Mouse (Mus musculus) Patski (cell line): ENCODE results near the gene E030030I06Rik. TPM values are rescaled to one million over a fixed set of nuclear protein-coding genes. Genes with fewer than 3 reads are reported as not detected.
"Not testable (repeated sequence)": the region's sequence is repeated elsewhere in the genome, so short reads cannot be mapped to it uniquely, and the experiment has no call there.

Experiments used
- ATAC-seq: fragments of 100-300 bp; one replicate; pipeline ENCODE4 v1.8.0; 2021
- CTCF ChIA-PET: fragments of 350-600 bp; sonication (Branson Sonifier 250); formaldehyde crosslinking; loops from one replicate; lab custom pipeline; 2022; ENCODE audit warnings: inconsistent platforms; lab: Charles Lee
- POLR2A ChIA-PET: fragments of 350-600 bp; sonication (Branson Sonifier 250); formaldehyde crosslinking; loops from one replicate; lab custom pipeline; 2022; ENCODE audit warnings: antibody characterized with exemption, inconsistent platforms; lab: Charles Lee
- DNase-seq: peaks from one replicate; pipeline ENCODE4 v3.0.0-alpha.2; 2011; ENCODE audit warnings: low read depth, low spot score
- H3K27me3 ChIP-seq: fragments of 371-371 bp; one replicate; pipeline ENCODE4 v1.5.1; 2021
- CTCF ChIP-seq: fragments of 100-300 bp; IDR thresholded peaks from one replicate; pipeline ENCODE4 v1.5.1; 2021
- in situ Hi-C: fragments of 300-500 bp; cut with MboI; formaldehyde crosslinking; loops from 3 replicates; pipeline ENCODE4 v1.11.1; 2018; ENCODE audit warnings: low pct_unique_long_range_greater_than_20kb, mixed read lengths
- polyA plus RNA-seq: library from polyadenylated mRNA; unstranded; gene quantifications from one replicate; pipeline ENCODE4 v1.2.3, GENCODE M21; 2021

The E030030I06Rik gene
- polyA plus RNA-seq: 9.3 TPM

- ATAC-seq (peak; percentile 64), DNase-seq (no peak)
- TF ChIP-seq CTCF: no peak
- H3K27me3 ChIP-seq: peaks cover 10% of the 10 kb centered on the region
- ChIA-PET CTCF (no interaction called here), POLR2A (interaction anchor here (0.6 kb wide), 1 partner anchor 91 kb away, joined by 3 read pairs; no protein-coding TSS in a partner anchor)
- in situ Hi-C loops: loop anchor here (10.0 kb wide), 1 partner anchor 74 kb away; no protein-coding TSS in a partner anchor
Observed at GRCm38 (mm10) chr10:22149073-22149690, at the start of gene E030030I06Rik. Gene E030030I06Rik, minus strand, starts transcription at chr10:22149270.

- in situ Hi-C loops: loop anchor here (25.0 kb wide), 1 partner anchor 171 kb away; the partner anchor contains the start of gene Raet1d
- not testable (repeated sequence) for ATAC-seq, DNase-seq
Observed at GRCm38 (mm10) chr10:22191035-22191434, 42.0 kb upstream of the E030030I06Rik start.

DNA sequence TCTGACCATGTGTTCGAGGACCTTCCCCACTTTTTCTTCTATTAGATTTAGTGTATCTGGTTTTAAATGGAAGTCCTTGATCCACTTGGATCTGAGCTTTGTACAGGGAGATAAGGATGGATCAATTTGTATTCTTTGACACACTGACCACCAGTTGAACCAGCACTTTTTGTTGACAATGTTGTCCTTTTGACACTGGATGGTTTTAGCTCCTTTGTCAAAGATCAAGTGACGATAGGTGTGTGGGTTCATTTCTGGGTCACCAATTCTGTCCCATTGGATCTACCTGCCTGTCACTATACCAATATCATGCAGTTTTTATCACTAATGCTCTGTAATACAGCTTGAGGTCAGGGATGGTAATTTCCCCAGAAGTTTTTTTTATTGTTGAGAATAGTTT is 27.4 kb upstream of the E030030I06Rik start:
- in situ Hi-C loops: loop anchor here (25.0 kb wide), 1 partner anchor 186 kb away; the partner anchor contains the start of gene Raet1d
- CTCF ChIA-PET, ATAC-seq, H3K27me3 ChIP-seq, DNase-seq, POLR2A ChIA-PET: not testable (repeated sequence)

More at GRCm38 (mm10) chr10:22191035-22191434, 42.0 kb upstream of the E030030I06Rik start:
- POLR2A ChIA-PET, H3K27me3 ChIP-seq, CTCF ChIA-PET: not testable (repeated sequence)

GRCm38 (mm10) chr10:22174190-22174487 is 25.1 kb upstream of the E030030I06Rik start:
- CTCF ChIA-PET, POLR2A ChIA-PET, ATAC-seq, H3K27me3 ChIP-seq, DNase-seq: not testable (repeated sequence)
- in situ Hi-C loops: loop anchor here (25.0 kb wide), 1 partner anchor 787 kb away; the partner anchor contains the start of gene Aldh8a1

- POLR2A ChIA-PET, CTCF ChIA-PET, ATAC-seq, DNase-seq, H3K27me3 ChIP-seq: not testable (repeated sequence)
- in situ Hi-C loops: loop anchor here (25.0 kb wide), 1 partner anchor 786 kb away; the partner anchor contains the start of gene Aldh8a1
Observed at GRCm38 (mm10) chr10:22173335-22174189, 24.5 kb upstream of the E030030I06Rik start.

DNA sequence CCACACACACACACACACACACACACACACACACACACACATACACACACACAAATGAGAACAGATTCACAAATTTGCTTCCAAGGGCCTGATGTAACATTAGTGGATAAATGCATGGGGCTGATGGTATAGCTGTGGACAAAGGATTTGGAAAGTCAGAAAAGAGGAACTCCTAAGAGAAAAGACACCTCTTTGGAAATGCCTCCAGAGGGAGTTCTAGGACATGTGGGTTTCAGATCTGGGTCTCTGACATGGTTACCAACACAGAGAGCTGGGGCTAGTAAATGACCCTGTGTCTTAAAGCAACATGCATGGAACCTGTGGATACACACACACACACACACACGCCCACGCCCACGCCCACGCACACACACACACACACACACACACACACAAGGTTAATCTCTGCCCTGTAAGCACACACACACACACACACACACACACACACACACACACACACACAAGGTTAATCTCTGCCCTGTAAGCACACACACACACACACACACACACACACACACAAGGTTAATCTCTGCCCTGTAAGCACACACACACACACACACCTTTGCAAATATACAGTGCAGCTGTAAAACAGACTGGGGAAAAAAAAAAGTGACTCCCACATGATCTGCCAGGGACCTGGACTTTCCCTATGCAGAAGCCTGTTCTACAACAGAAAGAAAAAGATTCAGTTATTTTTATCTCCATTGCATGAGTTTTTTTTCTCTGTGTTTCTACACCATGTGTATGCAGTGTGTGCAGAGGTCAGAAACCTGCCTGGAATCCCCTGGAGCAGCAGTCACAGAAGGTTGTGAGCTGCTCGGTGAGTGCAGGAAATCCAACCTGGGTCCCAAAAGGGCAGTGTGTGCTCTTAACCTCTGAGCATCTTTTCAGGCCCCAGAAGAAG is 23.6 kb upstream of the E030030I06Rik start:
- in situ Hi-C loops: loop anchor here (25.0 kb wide), 1 partner anchor 785 kb away; the partner anchor contains the start of gene Aldh8a1
- H3K27me3 ChIP-seq, POLR2A ChIA-PET, ATAC-seq, DNase-seq, CTCF ChIA-PET: not testable (repeated sequence)

- DNase-seq, H3K27me3 ChIP-seq, ATAC-seq, POLR2A ChIA-PET, CTCF ChIA-PET: not testable (repeated sequence)
- in situ Hi-C loops: loop anchor here (25.0 kb wide), 1 partner anchor 782 kb away; the partner anchor contains the start of gene Aldh8a1
Observed at GRCm38 (mm10) chr10:22169116-22169515, 20.0 kb upstream of the E030030I06Rik start.

DNA sequence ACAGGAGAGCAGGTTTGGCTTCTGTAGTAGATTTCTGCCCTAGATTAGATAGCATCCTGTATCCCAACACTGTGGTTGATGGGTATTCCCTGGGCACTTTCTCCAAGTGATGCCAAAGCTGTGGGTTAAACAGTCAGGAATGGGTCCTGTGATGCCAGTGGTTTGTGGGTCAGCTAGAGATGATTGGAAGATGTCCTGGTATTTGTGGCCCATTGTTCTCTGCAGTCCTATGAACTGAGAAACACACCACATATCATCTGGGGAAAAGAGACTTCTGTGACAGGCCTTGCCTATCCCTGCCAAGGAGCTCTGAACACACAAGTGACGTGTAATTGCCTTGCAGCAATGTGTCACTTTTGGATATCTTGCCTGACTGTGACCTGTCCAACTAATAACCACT is 18.0 kb upstream of the E030030I06Rik start:
- ATAC-seq, CTCF ChIA-PET, H3K27me3 ChIP-seq, POLR2A ChIA-PET, DNase-seq: not testable (repeated sequence)
- in situ Hi-C loops: loop anchor here (25.0 kb wide), 1 partner anchor 780 kb away; the partner anchor contains the start of gene Aldh8a1

DNA sequence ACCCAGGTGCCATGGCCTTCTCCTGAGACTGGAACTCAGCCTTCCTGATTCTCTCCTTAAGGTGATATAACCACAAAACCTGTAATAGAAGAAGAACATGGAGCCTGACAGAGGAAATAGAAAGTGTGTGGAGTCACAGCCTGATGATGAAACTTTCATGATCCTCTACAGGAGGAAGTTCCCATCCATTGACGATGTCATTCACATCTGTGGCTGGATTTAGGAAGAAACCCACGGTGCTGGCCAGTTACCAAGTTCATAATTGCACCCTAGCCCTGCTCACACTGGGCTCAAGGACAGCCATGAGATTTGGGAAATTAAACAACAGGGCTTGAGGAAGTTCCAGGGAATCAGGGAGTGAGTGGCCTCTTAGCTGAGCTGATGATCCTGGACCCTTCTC is 17.0 kb upstream of the E030030I06Rik start:
- in situ Hi-C loops: loop anchor here (25.0 kb wide), 1 partner anchor 779 kb away; the partner anchor contains the start of gene Aldh8a1
- POLR2A ChIA-PET, CTCF ChIA-PET, H3K27me3 ChIP-seq, DNase-seq, ATAC-seq: not testable (repeated sequence)

DNA sequence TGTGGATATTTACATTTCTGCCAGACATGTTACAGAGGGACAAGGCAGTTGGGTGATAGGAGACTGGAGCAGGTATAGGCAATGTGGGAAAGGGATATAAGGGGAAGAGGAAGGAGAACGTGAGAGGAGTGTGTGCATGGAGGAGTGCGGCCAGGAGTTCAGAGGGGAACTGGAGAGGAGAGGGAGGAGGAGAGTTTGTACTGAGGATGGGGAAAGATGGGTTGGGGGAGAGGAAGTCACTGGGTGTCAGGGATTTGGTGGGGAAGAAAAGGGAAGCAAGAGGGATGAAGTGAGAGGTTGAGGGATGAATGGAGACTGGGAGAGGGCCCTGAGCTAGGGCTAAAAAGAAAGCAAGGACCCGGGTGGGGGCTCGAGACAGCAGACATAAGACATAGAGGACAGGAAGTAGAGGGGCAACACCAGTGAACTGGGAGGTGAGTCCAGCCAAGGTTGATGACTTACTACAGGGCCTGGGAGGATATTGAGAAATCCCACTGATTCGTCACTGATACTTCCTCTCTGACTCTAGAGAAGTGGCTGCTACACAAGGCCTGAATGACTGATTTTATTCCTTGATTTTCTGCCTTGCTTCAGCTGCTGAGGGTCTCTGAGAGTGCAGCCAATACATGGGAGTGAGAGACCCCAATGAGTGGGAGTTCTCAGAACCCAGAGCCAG is 16.4 kb upstream of the E030030I06Rik start:
- POLR2A ChIA-PET, ATAC-seq, H3K27me3 ChIP-seq, DNase-seq, CTCF ChIA-PET: not testable (repeated sequence)
- in situ Hi-C loops: loop anchor here (25.0 kb wide), 1 partner anchor 778 kb away; the partner anchor contains the start of gene Aldh8a1
